Mouse (Mus musculus) heart, adult 9 months (tissue): ENCODE data around the gene Zfp423.

Source experiments
- DNase-seq, 2 experiments: peaks; one replicate each; pipeline ENCODE4 v3.0.0; 2022; ENCODE audit warnings: low spot score in 2 of 2

The Zfp423 gene

DNA sequence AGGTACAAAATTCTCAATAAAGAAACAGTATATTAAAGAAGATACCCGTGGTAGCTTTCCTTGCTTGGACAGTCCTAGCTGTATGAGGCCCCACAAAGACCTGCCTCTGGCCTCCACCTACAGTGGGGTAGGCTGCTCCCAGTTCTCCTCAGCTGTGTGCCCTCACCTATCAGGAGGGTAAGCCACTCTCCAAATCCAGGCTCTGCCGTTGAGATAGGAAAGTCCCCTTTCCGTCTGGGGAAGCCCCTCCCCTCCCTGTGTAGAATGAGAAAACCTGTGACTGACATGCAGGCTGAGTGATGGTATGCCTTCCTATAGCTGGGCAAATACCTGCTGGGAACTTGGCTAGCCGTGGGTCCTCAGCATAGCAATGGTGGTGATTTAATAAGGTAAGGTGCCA, 257.8 kb downstream of the Zfp423 start:
- DNase-seq = no peak

- DNase-seq = no peak
Measured at GRCm38 (mm10) chr8:87700321-87700720, 259.1 kb downstream of the Zfp423 start.

GRCm38 (mm10) chr8:87697127-87697526, 262.3 kb downstream of the Zfp423 start:
- DNase-seq = no peak

- no peak for DNase-seq
Measured at GRCm38 (mm10) chr8:87693741-87694140, 265.7 kb downstream of the Zfp423 start.

GRCm38 (mm10) chr8:87690100-87691095, 269.0 kb downstream of the Zfp423 start:
- no peak for DNase-seq

DNA sequence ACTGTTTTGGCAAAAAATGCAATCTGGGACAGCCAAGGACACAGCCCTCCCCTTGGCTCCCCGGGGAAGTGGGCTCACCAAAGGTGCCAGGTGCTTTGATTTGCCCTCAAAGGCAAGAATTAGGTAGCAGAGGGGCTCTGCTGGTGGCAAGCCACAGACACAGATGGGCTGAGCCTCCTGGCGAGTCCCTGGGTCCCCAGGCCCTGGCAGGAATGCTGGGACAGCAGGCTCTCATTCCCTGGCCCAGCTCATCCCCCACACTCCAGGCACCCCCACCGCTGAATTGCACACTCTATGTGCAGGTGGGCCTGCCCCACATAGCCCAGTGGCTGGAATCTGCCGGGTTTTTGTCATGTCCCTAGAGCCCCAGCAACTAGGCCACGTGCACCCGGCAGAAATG, 270.2 kb downstream of the Zfp423 start:
- no peak for DNase-seq

DNA sequence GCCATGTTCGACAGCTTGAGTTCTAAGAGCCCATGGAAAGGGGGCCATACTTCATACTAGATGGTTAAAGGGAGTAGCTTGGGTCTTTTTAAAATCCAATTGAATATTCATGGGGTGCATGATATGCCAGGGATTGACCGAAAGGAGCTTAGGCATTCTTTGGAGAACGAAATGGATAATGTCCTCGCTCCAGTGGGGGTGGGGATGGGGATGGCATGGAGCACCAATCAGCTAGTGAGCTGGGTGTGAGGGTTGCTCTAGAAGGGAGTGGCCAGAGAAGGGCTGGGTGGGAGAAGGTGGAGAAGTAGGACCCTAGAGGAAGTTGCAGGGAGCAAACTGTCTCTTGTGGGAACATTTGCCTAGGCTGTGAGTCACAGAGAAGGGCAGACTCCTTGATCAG, 271.0 kb downstream of the Zfp423 start:
- DNase-seq = no peak

- no peak for DNase-seq
Measured at GRCm38 (mm10) chr8:87686986-87687698, 272.3 kb downstream of the Zfp423 start.

DNA sequence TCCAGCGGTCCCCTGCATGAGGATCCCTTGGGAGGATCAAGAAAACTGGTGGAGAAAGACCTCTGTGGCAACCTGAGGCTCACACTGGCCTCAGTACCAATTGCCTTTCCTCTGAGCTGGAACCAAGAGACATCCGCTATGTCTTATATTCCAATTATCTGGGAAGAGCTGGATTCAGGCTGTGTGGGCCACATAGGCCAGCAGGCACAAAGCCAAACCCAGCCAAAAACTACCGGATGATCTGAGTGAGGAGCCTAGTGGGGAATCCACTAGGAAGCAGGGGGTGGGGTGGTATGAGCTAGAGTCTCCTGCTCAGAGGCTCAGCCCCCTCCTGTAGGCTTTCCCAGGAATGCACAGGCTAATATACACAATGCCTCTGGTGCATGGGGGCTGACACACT, 273.4 kb downstream of the Zfp423 start:
- no peak for DNase-seq

- no peak for DNase-seq
Measured at GRCm38 (mm10) chr8:87685392-87685791, 274.0 kb downstream of the Zfp423 start.

GRCm38 (mm10) chr8:87682066-87682465, 277.3 kb downstream of the Zfp423 start:
- DNase-seq = no peak

DNA sequence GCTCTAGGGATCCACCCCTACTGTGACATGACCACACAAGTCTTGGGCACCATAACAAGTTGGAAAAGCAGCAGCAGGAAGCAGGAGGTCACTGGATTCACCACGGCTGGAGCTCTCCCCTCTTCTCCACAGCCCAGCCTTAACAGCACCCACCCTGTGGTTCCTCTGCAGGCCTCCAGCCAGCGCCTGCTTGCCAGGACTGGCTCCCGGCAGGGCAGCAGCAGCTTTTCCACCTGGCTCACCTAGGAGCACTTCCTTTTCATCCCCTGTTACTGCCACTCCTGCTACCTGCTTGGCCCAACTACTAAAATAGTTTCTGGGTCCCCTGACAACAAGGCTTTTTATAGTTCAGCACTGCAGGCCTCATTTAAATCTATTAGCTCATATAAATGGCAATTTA, 279.4 kb downstream of the Zfp423 start:
- DNase-seq = no peak

DNA sequence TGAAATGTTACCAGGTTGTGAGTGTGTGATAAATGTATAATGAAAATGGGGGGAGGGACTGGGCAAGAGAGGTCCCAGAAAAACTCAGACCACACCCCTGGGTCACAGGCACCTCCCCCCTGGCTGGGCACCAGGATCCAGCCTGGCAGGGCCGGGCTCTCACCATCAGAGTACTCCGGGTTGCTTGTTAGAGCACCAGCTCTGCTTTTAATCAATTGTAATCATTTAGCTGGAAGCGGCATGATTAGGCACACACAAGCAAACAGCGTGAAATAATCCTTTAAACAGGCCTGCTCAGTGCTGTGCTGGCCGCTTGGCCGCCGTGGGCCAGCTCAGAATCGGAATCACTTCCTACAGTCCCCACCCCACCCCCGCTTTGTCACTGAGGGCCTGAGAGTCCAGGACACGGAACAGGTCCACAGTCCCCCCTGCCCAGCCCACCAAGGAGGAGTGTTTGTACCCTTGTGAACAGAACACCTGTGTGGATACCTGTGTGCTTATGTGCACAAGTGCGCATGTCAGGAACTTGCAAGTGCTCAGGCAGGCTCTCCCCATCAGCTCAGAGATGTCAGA, 279.9 kb downstream of the Zfp423 start:
- no peak for DNase-seq

- no peak for DNase-seq
Measured at GRCm38 (mm10) chr8:87675411-87675810, 284.0 kb downstream of the Zfp423 start.

DNA sequence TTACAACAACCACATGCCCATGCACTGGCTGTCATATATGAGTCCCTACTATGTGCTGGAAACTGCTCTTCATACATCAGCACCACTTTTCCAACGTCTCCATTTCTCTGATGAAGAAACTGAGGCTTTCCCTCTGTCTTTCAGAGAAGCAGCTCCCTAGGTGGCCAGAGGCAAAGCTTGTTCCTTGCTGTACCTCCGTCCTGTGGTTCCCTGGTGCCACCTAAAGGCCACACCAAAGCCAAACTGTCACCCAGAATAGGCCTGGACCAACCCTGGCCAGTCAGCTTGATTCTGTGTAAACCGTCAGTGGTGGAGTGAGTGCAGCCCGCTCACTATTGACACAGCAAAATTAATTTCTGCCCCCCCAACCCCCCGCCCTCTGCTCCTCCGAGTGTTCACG, 285.2 kb downstream of the Zfp423 start:
- DNase-seq = no peak

DNA sequence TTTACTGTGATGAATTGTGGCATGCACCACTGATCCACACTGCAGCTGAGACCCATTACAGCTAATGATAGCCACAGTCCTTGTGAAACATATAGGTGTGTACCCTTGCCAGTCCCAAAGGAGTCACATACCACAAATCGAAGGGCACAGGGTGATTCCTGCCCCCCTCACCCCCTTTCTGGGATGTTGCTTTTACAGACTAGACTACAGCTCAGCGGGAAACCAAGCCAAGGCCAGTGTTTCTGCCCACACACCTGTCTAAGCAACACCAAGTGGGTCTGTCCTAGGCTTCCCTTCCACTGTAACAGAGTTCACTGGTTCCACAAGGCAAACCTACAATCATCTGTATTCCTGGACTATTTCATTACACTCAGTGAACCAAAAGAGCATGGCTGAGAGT, 287.2 kb downstream of the Zfp423 start:
- no peak for DNase-seq

- DNase-seq = no peak
Measured at GRCm38 (mm10) chr8:87671209-87671970, 288.0 kb downstream of the Zfp423 start.

- DNase-seq = no peak
Measured at GRCm38 (mm10) chr8:87670232-87670631, 289.2 kb downstream of the Zfp423 start.

DNA sequence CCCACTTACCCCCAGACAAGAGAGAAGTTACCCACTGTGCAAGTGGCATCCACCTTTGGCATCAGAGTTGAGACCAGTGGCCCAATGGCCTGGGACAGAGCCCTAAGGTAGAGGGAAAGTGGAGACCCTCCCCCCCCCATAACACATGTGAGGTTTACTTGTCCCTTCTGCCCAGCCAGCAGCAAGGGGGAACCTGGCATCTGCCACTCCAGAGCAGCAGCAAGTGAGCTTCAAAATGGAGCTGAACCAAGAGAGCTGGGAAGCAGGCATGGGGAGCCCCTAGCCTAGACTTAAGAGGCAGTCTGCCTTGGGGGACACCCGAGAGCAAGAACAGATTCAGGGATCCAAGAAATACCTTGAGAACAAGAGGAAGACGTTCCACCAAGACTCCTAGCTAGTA, 290.7 kb downstream of the Zfp423 start:
- DNase-seq = no peak

- DNase-seq = no peak
Measured at GRCm38 (mm10) chr8:87667914-87668643, 291.3 kb downstream of the Zfp423 start.

GRCm38 (mm10) chr8:87667297-87667696, 292.1 kb downstream of the Zfp423 start:
- no peak for DNase-seq
